Mouse (Mus musculus) cortical plate, adult 2 months (tissue): ENCODE measurements around the gene Fbxo4. TPM values are rescaled to one million over a fixed set of nuclear protein-coding genes. Genes with fewer than 3 reads are reported as not detected.
A peak's percentile ranks its signal among the peaks of the same experiment; 100 is the strongest.

Source experiments
- H3K27ac ChIP-seq: fragments of 200-500 bp; 2 replicates; pipeline ENCODE4 v1.5.1; 2012; ENCODE audit warnings: low read length, control low read depth, inconsistent platforms; ENCODE audit not compliant: insufficient read depth
- H3K4me1 ChIP-seq: fragments of 200-500 bp; 2 replicates; pipeline ENCODE4 v1.6.1; 2011; ENCODE audit warnings: low read length; ENCODE audit not compliant: control insufficient read depth, insufficient read depth
- H3K4me3 ChIP-seq: fragments of 200-500 bp; 2 replicates; pipeline ENCODE4 v1.5.1; 2011; ENCODE audit warnings: mild to moderate bottlenecking, low read length, control low read depth; ENCODE audit not compliant: insufficient read depth
- CTCF ChIP-seq: fragments of 200-500 bp; IDR thresholded peaks from 2 replicates; pipeline ENCODE4 v1.5.1; 2011; ENCODE audit warnings: mild to moderate bottlenecking, control low read depth, low read length; ENCODE audit not compliant: insufficient read depth; ENCODE audit errors: extremely low read depth
- POLR2A ChIP-seq: fragments of 200-500 bp; IDR thresholded peaks from 2 replicates; pipeline ENCODE4 v1.6.1; 2011; ENCODE audit warnings: mild to moderate bottlenecking, low read length, control low read depth; ENCODE audit not compliant: insufficient read depth; ENCODE audit errors: extremely low read depth
- polyA plus RNA-seq: library from polyadenylated mRNA; depleted of rRNA; stranded (reverse); fragments of >200 nt; gene quantifications from 2 replicates; pipeline ENCODE4 v1.2.3, GENCODE M21; 2012

Gene Fbxo4
- polyA plus RNA-seq, 1 experiment: 11.6 TPM

- no peak overlapping the region for H3K4me3 ChIP-seq
- TF ChIP-seq CTCF: no peak
- no peak for TF ChIP-seq POLR2A
- no peaks in the 10 kb centered on the region for H3K4me1 ChIP-seq
- H3K27ac ChIP-seq: no peak overlapping the region
Measured at GRCm38 (mm10) chr15:3982732-3983131, 3.4 kb upstream of the Fbxo4 start.

- no peak for TF ChIP-seq POLR2A
- Histone ChIP-seq H3K4me3 (peak overlapping the region; percentile 50), H3K27ac (peak overlapping the region; percentile 98), H3K4me1 (no peaks in the 10 kb centered on the region)
Measured at GRCm38 (mm10) chr15:3979871-3980270, 498 bp upstream of the Fbxo4 start.

DNA sequence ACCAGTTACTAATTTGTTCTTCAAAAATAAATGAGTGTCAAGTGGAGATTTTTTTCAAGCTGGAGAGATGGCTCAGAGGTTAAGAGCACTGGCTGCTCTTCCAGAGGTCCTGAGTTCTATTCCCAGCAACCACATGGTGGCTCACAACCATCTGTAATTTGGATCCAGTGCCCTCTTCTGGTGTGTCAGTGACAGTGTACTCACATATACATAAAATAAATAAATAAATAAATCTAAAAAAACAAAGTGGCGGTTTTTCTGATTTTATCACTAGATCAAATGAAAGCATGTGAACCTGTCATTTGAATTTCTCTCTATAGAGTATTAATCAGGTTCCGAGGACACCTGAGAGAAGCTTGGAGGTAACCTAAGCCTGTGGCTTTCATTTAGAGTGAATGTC is 1.1 kb downstream of the Fbxo4 start:
- TF ChIP-seq CTCF (no peak), POLR2A (no peak)
- H3K4me1 ChIP-seq: no peaks in the 10 kb centered on the region
- no peak overlapping the region for H3K27ac ChIP-seq
- H3K4me3 ChIP-seq: peak overlapping the region; percentile 50; the same call in 1 of the 2 replicates

DNA sequence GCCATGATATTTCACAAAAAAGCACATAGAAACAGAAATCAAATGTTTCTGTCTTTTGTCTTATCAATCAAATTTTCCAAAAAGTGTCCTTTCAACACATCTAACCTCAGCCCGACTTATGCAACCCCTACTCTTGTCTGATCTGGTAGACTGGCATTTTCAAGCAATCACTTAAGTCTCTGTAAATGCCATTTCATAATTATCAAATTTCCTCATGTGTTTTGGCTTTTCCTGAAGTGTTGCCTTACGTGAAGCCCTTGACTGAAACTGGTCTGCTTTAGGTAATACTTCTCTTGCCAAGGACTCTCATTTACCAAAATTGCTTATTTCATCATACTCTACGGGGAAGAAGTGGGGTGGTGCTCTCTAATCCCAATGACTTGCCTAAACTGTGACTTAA is 6.1 kb downstream of the Fbxo4 start:
- H3K4me1 ChIP-seq: no peaks in the 10 kb centered on the region
- H3K4me3 ChIP-seq: no peak overlapping the region
- TF ChIP-seq CTCF (no peak), POLR2A (no peak)
- no peak overlapping the region for H3K27ac ChIP-seq

DNA sequence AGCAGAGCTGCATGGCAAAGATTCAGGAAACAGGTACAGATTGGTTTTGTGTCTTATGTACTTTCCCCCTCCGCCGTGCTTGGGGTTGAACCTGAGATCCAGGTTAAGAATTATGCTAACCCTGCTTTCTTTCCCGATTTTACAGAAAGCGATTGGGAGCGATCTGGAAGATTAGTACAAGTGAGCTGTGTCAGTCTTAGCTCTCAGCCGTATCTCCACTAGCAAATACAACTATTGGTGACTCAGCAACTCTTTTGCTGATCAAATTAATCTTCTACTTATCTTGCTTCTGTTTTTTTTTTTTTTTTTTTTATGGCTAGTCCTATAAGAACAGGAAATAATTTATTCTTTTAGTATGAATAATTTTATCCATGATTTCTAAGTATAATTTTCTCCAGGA is 9.2 kb downstream of the Fbxo4 start:
- Histone ChIP-seq H3K4me1 (no peaks in the 10 kb centered on the region), H3K4me3 (no peak overlapping the region), H3K27ac (no peak overlapping the region)
- no peak for TF ChIP-seq POLR2A
- no peak for TF ChIP-seq CTCF

DNA sequence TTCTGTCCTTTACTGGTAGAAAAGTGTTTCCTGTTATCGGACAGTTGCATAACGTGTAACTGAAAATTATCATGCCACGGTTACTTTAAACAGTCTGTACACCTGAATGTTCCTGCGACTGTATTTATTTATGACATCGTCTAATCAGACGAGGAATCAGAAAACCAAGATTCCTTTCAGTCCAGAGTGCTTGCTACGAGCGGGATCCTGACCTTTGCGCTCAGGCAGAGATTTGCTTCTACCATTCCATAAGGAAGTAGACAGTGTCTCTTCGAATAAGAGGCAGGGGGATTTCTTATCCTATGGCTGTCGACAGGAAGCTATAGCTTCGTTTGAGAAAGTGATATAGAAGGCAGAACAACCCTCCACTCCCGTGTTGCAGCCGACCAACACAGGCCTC is 9.6 kb downstream of the Fbxo4 start:
- Histone ChIP-seq H3K27ac (no peak overlapping the region), H3K4me1 (no peaks in the 10 kb centered on the region)
- TF ChIP-seq CTCF: no peak
- TF ChIP-seq POLR2A: no peak

GRCm38 (mm10) chr15:3962251-3962650 is 17.1 kb downstream of the Fbxo4 start:
- no peak overlapping the region for H3K4me3 ChIP-seq
- no peak for TF ChIP-seq POLR2A
- TF ChIP-seq CTCF: no peak
- no peak overlapping the region for H3K27ac ChIP-seq
- no peaks in the 10 kb centered on the region for H3K4me1 ChIP-seq

More for the DNA sequence above, 9.6 kb downstream of the Fbxo4 start:
- no peak overlapping the region for H3K4me3 ChIP-seq

DNA sequence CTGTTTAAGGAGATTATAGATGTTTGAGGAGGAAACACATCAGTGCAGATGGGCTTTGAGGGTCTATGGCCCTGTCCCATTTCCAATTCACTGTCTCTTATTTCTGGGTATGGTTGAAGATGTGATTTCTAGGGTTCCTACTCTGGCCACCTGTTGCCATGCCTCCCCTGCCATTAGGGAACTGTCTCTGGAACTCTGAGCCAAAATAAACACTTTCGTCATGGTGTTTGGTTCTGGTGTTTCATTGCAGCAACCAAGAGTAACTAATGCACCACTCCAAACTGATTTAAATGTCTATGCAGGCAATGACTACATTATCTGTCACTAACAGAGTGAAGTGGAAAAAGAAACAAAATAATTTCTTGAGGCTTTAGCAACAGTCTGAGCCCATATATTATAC is 19.3 kb downstream of the Fbxo4 start:
- TF ChIP-seq POLR2A: no peak
- TF ChIP-seq CTCF: no peak
- no peaks in the 10 kb centered on the region for H3K4me1 ChIP-seq
- no peak overlapping the region for H3K27ac ChIP-seq
- no peak overlapping the region for H3K4me3 ChIP-seq

DNA sequence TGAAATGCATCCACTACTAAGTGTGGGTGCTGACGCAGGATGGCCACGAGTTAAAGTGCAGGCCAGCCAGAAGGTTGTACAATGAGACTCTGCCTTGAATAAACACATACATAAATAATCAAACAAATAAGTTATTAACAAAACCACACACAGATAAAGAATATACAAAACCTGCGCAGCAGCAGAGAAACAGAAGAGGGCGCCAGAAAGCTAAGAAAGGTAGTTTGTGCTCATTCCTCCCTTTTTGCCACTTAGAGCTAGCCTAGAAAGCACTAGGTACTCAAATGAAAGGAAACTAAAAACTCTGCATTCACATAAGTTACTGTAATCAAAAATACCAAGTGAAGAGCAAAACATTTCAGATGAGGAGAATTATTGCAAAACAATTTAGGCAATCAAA is 21.4 kb downstream of the Fbxo4 start:
- TF ChIP-seq POLR2A (no peak), CTCF (peak; percentile 62; the same call in 1 of the 2 replicates)
- H3K4me3 ChIP-seq: no peak overlapping the region
- no peak overlapping the region for H3K27ac ChIP-seq
- no peaks in the 10 kb centered on the region for H3K4me1 ChIP-seq

GRCm38 (mm10) chr15:3954971-3955370 is 24.4 kb downstream of the Fbxo4 start:
- Histone ChIP-seq H3K4me3 (no peak overlapping the region), H3K4me1 (no peaks in the 10 kb centered on the region), H3K27ac (no peak overlapping the region)
- TF ChIP-seq POLR2A (no peak), CTCF (no peak)

DNA sequence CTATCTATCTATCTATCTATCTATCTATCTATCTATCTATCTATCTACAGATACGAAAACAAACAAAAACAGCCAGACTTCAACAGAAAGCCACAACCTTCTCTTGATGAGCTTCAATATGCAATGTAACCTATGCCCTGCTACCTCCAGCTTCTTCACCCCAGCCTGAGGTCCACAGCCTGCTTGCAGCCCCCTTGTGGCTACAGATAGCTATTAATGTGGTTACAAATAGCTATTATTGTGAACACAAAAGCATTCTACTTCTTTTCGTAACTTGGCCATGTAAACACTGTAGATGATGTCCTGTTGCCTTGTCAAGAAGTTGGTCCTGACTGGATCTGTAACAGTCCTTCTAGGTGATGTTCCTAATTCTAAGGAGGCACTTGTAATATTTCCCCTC is 41.2 kb downstream of the Fbxo4 start:
- Histone ChIP-seq H3K27ac (no peak overlapping the region), H3K4me3 (no peak overlapping the region), H3K4me1 (no peaks in the 10 kb centered on the region)
- no peak for TF ChIP-seq POLR2A
- TF ChIP-seq CTCF: no peak
